Mouse (Mus musculus): ENCODE data around the gene Scn8a.

DNA sequence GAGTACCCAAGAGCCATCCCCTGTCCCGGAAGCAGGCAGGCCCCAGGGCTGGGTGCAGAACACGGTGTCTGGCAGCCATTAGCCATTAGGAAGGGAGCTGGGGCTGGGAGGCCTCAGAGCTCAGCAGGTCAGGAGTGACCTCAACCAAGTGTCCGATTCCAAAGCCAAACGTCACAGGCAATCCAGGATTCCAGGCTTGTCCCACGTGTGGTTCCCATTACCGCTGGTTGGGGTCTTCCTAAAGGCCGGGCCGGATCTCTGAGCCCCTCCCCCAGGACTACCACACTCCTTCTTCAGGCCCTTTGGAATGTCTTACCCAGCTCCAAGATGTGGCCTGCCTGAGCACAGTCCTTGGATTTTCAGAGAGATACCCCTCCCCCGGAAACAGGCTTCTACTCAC is 225.3 kb downstream of the Scn8a start:
- no peak for TF ChIP-seq POLR2A (IDR thresholded peaks at IDR 0.05; ENCODE audit: control insufficient read depth, extremely low read depth, insufficient read depth, low read length, poor library complexity)
- TF ChIP-seq CTCF (IDR thresholded peaks at IDR 0.05; ENCODE audit: borderline replicate concordance, control insufficient read depth, extremely low read depth, insufficient read depth, low read length, poor library complexity) = no peak
